Mouse (Mus musculus): Measurements from ENCODE around the gene Bsn.

DNA sequence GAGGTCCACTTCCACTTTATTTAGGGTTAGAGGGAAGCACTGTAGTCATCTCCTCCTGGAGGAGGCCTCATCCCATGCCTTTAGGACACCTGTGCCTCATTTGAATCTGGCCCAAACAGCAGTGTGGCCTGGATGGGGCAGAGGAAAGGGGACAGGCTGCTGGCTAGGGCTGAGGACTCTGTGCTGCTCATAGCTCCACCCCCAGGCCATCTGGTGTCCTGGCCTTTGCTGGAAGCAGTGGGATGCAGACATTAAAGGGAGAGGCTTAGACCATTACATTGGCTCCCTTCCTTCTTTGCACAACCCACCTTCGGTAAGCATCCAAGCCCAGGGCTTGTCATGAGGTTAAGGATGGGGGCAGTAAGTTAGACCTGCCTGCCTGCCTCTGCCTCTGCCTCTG is 56.7 kb downstream of the Bsn start:
- TF ChIP-seq CTCF (IDR thresholded peaks at IDR 0.05; ENCODE audit: low read depth, low read length) (no peak), POLR2A (IDR thresholded peaks at IDR 0.05; ENCODE audit: extremely low read depth, insufficient read depth, low read length) (no peak)
